Mouse (Mus musculus) lung, embryonic 16.5 days (tissue): Measurements from ENCODE around the gene Adamts12. TPM values are rescaled to one million over a fixed set of nuclear protein-coding genes. Genes with fewer than 3 reads are reported as not detected.

ENCODE experiments used
- ATAC-seq: fragments of 200-750 bp; cut with Nextera tagmentation; 2 replicates; pipeline ENCODE4 v1.8.0; 2017; ENCODE audit warnings: low read depth, mild to moderate bottlenecking, moderate library complexity
- H3K27ac ChIP-seq: fragments of 300-500 bp; sonication (generic); 2 replicates; pipeline ENCODE4 v1.5.1; 2014; ENCODE audit warnings: mild to moderate bottlenecking, control low read depth, low read length
- H3K27me3 ChIP-seq: fragments of 300-500 bp; sonication (generic); 2 replicates; pipeline ENCODE4 v1.6.1; 2014; ENCODE audit warnings: low read depth, low read length, mixed read lengths; ENCODE audit not compliant: control insufficient read depth, insufficient read depth
- H3K36me3 ChIP-seq: fragments of 300-500 bp; sonication (generic); 2 replicates; pipeline ENCODE4 v1.6.1; 2014; ENCODE audit warnings: low read length; ENCODE audit not compliant: control insufficient read depth, insufficient read depth
- H3K4me1 ChIP-seq: fragments of 300-500 bp; sonication (generic); replicated peaks from 2 replicates; pipeline ENCODE4 v1.6.1; 2014; ENCODE audit warnings: low read length, mixed read lengths; ENCODE audit not compliant: control insufficient read depth, insufficient read depth
- H3K4me2 ChIP-seq: fragments of 300-500 bp; sonication (generic); 2 replicates; pipeline ENCODE4 v1.6.1; 2014; ENCODE audit warnings: low read depth, low read length, control low read depth
- H3K4me3 ChIP-seq: fragments of 300-500 bp; sonication (generic); 2 replicates; pipeline ENCODE4 v1.5.1; 2014; ENCODE audit warnings: mild to moderate bottlenecking, low read length, control low read depth
- H3K9ac ChIP-seq: fragments of 300-500 bp; sonication (generic); 2 replicates; pipeline ENCODE4 v1.6.1; 2014; ENCODE audit warnings: low read length, control low read depth
- H3K9me3 ChIP-seq: fragments of 300-500 bp; sonication (generic); 2 replicates; pipeline ENCODE4 v1.6.1; 2016; ENCODE audit warnings: low read length; ENCODE audit not compliant: control insufficient read depth
- WGBS: fragments of 180-500 bp; shearing (Covaris S2); extraction: QIAGEN DNeasy Blood & Tissue Kit; methylation state at CpG from one replicate; pipeline ENCODE4 v1.1.7; 2014; 5-methylcytosine and 5-hydroxymethylcytosine counted together
- polyA plus RNA-seq: library from polyadenylated mRNA; unstranded; fragments of >200 nt; fragmentation: Nextera tagmentation; extraction: Ambion mirVana; gene quantifications from 2 replicates; pipeline ENCODE4 v1.2.1, GENCODE M21; 2015

Adamts12 gene
- polyA plus RNA-seq, 1 experiment from 2014 or later: 4.6 TPM

- H3K4me2 ChIP-seq: no peak overlapping the region
- H3K27me3 ChIP-seq: no peaks in the 10 kb centered on the region
- no peak for ATAC-seq
- no peaks in the 10 kb centered on the region for H3K4me1 ChIP-seq
- H3K36me3 ChIP-seq: no peaks in the 10 kb centered on the region
- 73% methylated on average over 13 of the region's 13 CpGs for WGBS
- no peak overlapping the region for H3K4me3 ChIP-seq
- no peak overlapping the region for H3K27ac ChIP-seq
- H3K9ac ChIP-seq: no peak overlapping the region
- H3K9me3 ChIP-seq: no peaks in the 10 kb centered on the region
Measured at GRCm38 (mm10) chr15:11174842-11175241, 110.3 kb downstream of the Adamts12 start.

- H3K36me3 ChIP-seq: no peaks in the 10 kb centered on the region
- H3K9ac ChIP-seq: no peak overlapping the region
- no peaks in the 10 kb centered on the region for H3K27me3 ChIP-seq
- H3K4me3 ChIP-seq: no peak overlapping the region
- WGBS: 62% methylated on average over 9 of the region's 9 CpGs
- no peak overlapping the region for H3K27ac ChIP-seq
- no peaks in the 10 kb centered on the region for H3K4me1 ChIP-seq
- ATAC-seq: no peak
- no peak overlapping the region for H3K4me2 ChIP-seq
- no peaks in the 10 kb centered on the region for H3K9me3 ChIP-seq
Measured at GRCm38 (mm10) chr15:11177448-11177847, 112.9 kb downstream of the Adamts12 start.

GRCm38 (mm10) chr15:11179751-11180169, 115.2 kb downstream of the Adamts12 start:
- no peak overlapping the region for H3K4me3 ChIP-seq
- 58% methylated on average over 2 of the region's 2 CpGs for WGBS
- no peak for ATAC-seq
- no peak overlapping the region for H3K4me2 ChIP-seq
- no peaks in the 10 kb centered on the region for H3K4me1 ChIP-seq
- no peaks in the 10 kb centered on the region for H3K36me3 ChIP-seq
- H3K9ac ChIP-seq: no peak overlapping the region
- H3K27ac ChIP-seq: no peak overlapping the region
- no peaks in the 10 kb centered on the region for H3K27me3 ChIP-seq
- no peaks in the 10 kb centered on the region for H3K9me3 ChIP-seq

GRCm38 (mm10) chr15:11186711-11187110, 122.1 kb downstream of the Adamts12 start:
- Histone ChIP-seq H3K4me2 (no peak overlapping the region), H3K36me3 (no peaks in the 10 kb centered on the region), H3K27me3 (no peaks in the 10 kb centered on the region), H3K4me1 (no peaks in the 10 kb centered on the region), H3K9me3 (no peaks in the 10 kb centered on the region), H3K4me3 (no peak overlapping the region), H3K27ac (no peak overlapping the region), H3K9ac (no peak overlapping the region)
- ATAC-seq: no peak
- 56% methylated on average over 4 of the region's 4 CpGs for WGBS

GRCm38 (mm10) chr15:11190447-11190846, 125.9 kb downstream of the Adamts12 start:
- Histone ChIP-seq H3K36me3 (no peaks in the 10 kb centered on the region), H3K4me2 (no peak overlapping the region), H3K27me3 (no peaks in the 10 kb centered on the region), H3K9me3 (no peaks in the 10 kb centered on the region), H3K4me1 (no peaks in the 10 kb centered on the region), H3K4me3 (no peak overlapping the region), H3K9ac (no peak overlapping the region), H3K27ac (no peak overlapping the region)
- peak; percentile 62; the same call in 1 of the 2 replicates for ATAC-seq
- WGBS: 69% methylated on average over 4 of the region's 4 CpGs

- Histone ChIP-seq H3K9ac (no peak overlapping the region), H3K4me3 (no peak overlapping the region), H3K27ac (no peak overlapping the region), H3K4me1 (no peaks in the 10 kb centered on the region), H3K27me3 (no peaks in the 10 kb centered on the region), H3K4me2 (no peak overlapping the region), H3K36me3 (no peaks in the 10 kb centered on the region), H3K9me3 (no peaks in the 10 kb centered on the region)
- WGBS: 39% methylated on average over 2 of the region's 2 CpGs
- ATAC-seq: peak; percentile 65; the same call in 1 of the 2 replicates
Measured at GRCm38 (mm10) chr15:11192762-11193161, 128.2 kb downstream of the Adamts12 start.

- Histone ChIP-seq H3K4me2 (no peak overlapping the region), H3K27ac (no peak overlapping the region), H3K9me3 (no peaks in the 10 kb centered on the region), H3K36me3 (no peaks in the 10 kb centered on the region), H3K9ac (no peak overlapping the region), H3K4me1 (no peaks in the 10 kb centered on the region), H3K4me3 (no peak overlapping the region), H3K27me3 (no peaks in the 10 kb centered on the region)
- ATAC-seq: no peak
- 81% methylated on average over 6 of the region's 6 CpGs for WGBS
Measured at GRCm38 (mm10) chr15:11197051-11197450, 132.5 kb downstream of the Adamts12 start.

GRCm38 (mm10) chr15:11198246-11198795, 133.7 kb downstream of the Adamts12 start:
- no peaks in the 10 kb centered on the region for H3K4me1 ChIP-seq
- no peaks in the 10 kb centered on the region for H3K9me3 ChIP-seq
- H3K4me2 ChIP-seq: no peak overlapping the region
- H3K36me3 ChIP-seq: no peaks in the 10 kb centered on the region
- no peak overlapping the region for H3K4me3 ChIP-seq
- ATAC-seq: no peak
- no peak overlapping the region for H3K27ac ChIP-seq
- no peak overlapping the region for H3K9ac ChIP-seq
- 89% methylated on average over 7 of the region's 7 CpGs for WGBS
- no peaks in the 10 kb centered on the region for H3K27me3 ChIP-seq

GRCm38 (mm10) chr15:11203084-11203483, 138.5 kb downstream of the Adamts12 start:
- Histone ChIP-seq H3K27ac (no peak overlapping the region), H3K27me3 (no peaks in the 10 kb centered on the region), H3K9me3 (no peaks in the 10 kb centered on the region), H3K4me2 (no peak overlapping the region), H3K9ac (no peak overlapping the region), H3K4me1 (no peaks in the 10 kb centered on the region), H3K4me3 (no peak overlapping the region), H3K36me3 (no peaks in the 10 kb centered on the region)
- WGBS: 71% methylated on average over 6 of the region's 6 CpGs
- no peak for ATAC-seq

- no peak for ATAC-seq
- 69% methylated on average over 3 of the region's 3 CpGs for WGBS
- no peaks in the 10 kb centered on the region for H3K9me3 ChIP-seq
- no peak overlapping the region for H3K27ac ChIP-seq
- H3K4me2 ChIP-seq: no peak overlapping the region
- no peak overlapping the region for H3K4me3 ChIP-seq
- H3K27me3 ChIP-seq: no peaks in the 10 kb centered on the region
- no peaks in the 10 kb centered on the region for H3K36me3 ChIP-seq
- H3K9ac ChIP-seq: no peak overlapping the region
- H3K4me1 ChIP-seq: no peaks in the 10 kb centered on the region
Measured at GRCm38 (mm10) chr15:11204934-11205333, 140.3 kb downstream of the Adamts12 start.
